Mouse (Mus musculus) retina, adult 2 months (tissue): ENCODE results near the gene Sorbs1.

Experiments used
- DNase-seq: peaks from one replicate; pipeline ENCODE4 v3.0.0-alpha.2; 2012; ENCODE audit warnings: low read depth, low spot score

Sorbs1 gene

GRCm38 (mm10) chr19:40478161-40478575, 35.4 kb downstream of the Sorbs1 start:
- no peak for DNase-seq

- DNase-seq: no peak
Measured at GRCm38 (mm10) chr19:40477445-40477941, 36.1 kb downstream of the Sorbs1 start.

- DNase-seq: no peak
Measured at GRCm38 (mm10) chr19:40476491-40476890, 37.1 kb downstream of the Sorbs1 start.

DNA sequence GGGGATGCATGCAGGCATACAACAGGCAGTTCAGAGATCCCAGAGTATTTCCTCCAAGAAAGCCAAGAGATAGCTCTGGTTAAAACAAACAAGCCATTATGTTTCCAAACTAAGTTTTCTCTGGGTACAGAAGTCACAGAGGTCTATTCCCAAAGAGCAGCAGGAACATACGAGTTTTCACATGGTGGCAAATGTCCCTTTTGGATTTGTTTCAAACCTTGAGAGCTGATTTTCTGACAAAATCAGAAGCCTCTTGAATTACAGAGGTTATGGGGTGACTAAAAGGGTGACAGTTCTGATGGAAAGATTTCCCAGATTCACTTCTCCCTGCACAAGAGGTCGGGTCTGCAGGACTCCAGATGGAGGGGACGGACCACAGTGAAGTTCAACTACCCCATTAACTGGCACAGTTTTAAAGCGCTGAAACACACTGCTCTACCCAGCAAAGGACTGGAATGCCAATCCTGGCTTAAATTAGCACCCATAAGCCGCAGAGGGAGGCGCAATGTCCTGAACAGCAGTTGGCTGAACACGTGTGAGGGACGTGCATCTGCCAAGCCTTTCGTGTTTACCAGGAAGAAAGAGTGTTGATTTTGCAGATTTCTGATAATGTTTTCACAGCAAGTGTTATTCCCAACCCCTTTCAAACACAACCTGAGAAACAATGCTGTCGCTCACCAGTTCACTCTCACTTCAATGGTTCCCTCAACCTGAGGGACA, 41.9 kb downstream of the Sorbs1 start:
- no peak for DNase-seq

GRCm38 (mm10) chr19:40469792-40470191, 43.8 kb downstream of the Sorbs1 start:
- no peak for DNase-seq

- DNase-seq: no peak
Measured at GRCm38 (mm10) chr19:40468308-40468707, 45.3 kb downstream of the Sorbs1 start.

DNA sequence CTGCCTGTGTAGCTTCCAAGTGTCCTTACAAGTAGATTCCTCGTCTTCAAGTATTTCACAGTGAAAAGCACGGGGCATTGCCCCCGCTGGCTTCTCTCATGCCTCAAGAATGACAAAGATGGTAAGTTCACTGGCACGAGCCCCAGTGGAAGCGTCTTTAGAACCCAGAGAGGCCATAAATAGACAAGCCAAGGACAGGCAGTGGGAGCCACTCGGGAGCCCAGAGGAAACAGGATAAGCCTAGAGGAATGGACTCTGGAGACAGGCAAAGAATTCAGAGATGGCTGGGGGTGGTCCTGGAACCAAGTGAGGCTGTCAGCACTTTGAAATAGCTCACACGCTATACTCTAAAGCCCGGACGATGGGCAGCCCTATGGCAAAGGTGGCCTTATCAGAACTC, 45.8 kb downstream of the Sorbs1 start:
- no peak for DNase-seq

- no peak for DNase-seq
Measured at GRCm38 (mm10) chr19:40465339-40465738, 48.2 kb downstream of the Sorbs1 start.

DNA sequence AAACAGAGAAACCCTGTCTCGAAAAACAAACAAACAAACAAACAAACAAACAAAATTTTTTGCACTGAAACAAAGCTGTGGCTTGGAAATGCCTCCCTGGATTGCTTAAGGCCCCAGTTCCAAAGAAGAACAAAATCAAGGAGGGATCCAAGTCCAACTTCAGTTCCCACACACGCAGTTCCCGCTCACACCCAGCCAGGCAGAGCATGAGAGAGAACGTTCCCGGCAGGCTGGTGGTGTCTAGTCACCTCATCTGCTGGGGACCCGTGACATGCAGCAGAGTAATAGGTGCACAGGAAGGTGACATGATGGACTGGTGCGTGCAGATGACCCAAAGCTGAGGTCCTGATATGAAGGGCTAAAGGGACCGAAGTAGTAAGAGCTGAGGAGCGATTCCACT, 49.2 kb downstream of the Sorbs1 start:
- DNase-seq: no peak

DNA sequence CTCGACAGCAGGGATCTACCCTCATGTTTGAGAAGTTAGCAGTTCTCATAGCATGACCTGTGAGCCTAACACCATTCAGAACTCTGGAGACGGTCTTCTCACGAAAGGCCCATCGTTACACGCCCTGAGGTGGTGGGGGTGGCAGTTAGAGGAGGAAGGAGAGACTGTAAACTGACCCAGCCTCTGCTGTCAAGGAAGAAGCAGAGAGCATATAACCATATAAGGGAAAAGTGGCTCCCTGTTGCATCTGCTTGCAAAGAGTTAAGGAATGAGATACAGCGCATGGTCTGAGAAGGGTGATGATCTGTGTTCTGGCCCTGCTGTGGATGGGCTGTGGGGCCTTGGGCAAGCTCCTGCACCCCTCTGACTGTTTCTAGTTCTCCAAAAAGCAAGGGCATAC, 50.7 kb downstream of the Sorbs1 start:
- DNase-seq: no peak

GRCm38 (mm10) chr19:40462481-40462880, 51.1 kb downstream of the Sorbs1 start:
- no peak for DNase-seq

DNA sequence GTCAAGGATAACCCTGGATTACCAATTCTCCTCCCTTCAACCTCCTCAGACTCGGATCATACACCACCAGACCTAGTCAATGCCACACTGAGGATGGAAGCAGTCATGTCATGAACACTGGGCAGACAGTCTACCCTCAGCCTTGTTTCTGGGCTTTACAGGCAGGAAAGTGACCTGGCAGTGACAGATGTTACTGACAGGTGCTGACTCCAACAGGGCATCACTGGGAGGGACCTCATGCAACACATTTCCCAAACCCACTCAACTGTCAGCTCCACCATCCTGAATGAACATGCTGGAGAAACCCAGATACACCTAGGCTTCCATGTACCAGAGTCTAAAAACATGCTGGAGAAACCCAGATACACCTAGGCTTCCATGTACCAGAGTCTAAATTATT, 51.9 kb downstream of the Sorbs1 start:
- no peak for DNase-seq

DNA sequence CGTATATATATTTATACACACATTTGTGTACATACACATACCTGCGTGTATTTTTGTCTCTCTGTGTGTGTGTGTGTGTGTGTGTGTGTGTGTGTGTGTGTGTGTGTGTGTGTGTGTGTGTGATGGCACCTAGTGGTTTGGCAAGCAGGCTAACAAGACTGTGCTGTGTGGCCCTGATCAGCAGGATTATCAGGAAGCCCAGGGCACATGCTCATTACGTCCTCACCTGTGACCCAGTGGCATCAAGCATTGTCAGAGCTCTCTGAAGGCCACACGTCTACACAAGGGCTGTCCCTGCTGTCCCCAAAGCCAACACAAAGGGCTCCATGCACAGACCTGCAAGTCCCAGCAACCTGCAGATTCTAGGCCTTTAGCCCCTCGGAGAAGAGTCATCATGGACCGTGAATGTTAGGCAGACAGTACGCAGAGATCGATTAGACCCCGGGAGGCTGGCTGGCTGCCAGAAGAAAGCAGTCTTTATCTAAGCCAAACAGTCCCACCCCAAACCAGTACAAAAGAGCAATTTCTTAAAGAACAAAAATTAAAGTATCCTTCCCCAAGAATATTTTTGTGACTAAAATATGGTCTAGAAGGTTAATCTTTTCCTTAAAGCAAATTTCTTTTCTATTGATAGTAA, 52.6 kb downstream of the Sorbs1 start:
- no peak for DNase-seq

- no peak for DNase-seq
Measured at GRCm38 (mm10) chr19:40459338-40459737, 54.2 kb downstream of the Sorbs1 start.

GRCm38 (mm10) chr19:40458806-40459205, 54.8 kb downstream of the Sorbs1 start:
- no peak for DNase-seq

- DNase-seq: no peak
Measured at GRCm38 (mm10) chr19:40455248-40455647, 58.3 kb downstream of the Sorbs1 start.

- no peak for DNase-seq
Measured at GRCm38 (mm10) chr19:40454096-40454495, 59.5 kb downstream of the Sorbs1 start.

GRCm38 (mm10) chr19:40452201-40452600, 61.4 kb downstream of the Sorbs1 start:
- DNase-seq: no peak

- no peak for DNase-seq
Measured at GRCm38 (mm10) chr19:40451307-40451706, 62.3 kb downstream of the Sorbs1 start.

GRCm38 (mm10) chr19:40446525-40446924, 67.1 kb downstream of the Sorbs1 start:
- DNase-seq: no peak

- no peak for DNase-seq
Measured at GRCm38 (mm10) chr19:40442377-40442776, 71.2 kb downstream of the Sorbs1 start.

DNA sequence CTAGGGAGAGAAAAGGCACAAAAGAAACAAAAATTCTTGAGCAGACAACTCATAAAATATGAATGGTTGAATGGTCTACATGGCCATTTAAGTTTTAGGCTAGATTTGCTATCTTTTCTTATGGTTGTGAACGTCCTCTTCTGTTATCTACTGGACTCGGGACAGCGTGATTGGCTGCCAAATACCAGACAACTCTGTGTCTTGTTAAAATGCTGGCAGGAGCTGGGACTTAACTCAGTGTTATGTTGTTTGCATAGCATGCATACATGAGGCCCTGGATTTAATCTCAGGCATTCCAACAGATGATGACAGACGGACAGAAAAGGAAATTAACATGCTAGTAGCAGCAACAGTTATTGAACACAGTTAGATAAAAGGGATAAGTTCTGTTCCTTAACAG, 72.6 kb downstream of the Sorbs1 start:
- no peak for DNase-seq

DNA sequence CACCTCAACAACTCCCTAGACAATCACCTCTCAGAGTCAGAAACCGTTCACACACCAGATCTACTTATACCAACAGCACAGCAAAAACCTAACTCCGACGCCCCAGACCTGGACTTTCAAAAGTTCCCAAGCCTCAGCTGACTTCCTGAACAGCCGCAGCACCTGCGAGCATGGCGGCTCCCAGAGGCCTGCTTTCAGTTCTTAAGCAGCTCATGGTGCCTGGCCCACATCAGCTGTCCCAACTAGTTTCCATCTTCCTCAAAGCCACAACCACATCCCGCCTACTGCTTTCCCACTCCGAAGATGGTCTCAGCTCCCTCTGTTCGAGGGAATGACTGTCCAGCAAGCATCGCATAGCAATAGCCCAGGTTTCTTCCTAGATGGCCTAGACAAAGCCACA, 74.7 kb downstream of the Sorbs1 start:
- no peak for DNase-seq
